Mouse (Mus musculus): ENCODE measurements around the gene Igsf10. TPM values are rescaled to one million over a fixed set of nuclear protein-coding genes. Genes with fewer than 3 reads are reported as not detected.

The Igsf10 gene
- polyA plus RNA-seq, 1 experiment from 2014 or later: 17.6 TPM

- ATAC-seq (ENCODE audit: low FRiP score, low read depth): no peak
- Histone ChIP-seq H3K9ac (no peak overlapping the region), H3K27me3 (no peaks in the 10 kb centered on the region), H3K4me2 (replicated peaks) (no peak overlapping the region), H3K4me3 (no peak overlapping the region), H3K27ac (no peak overlapping the region), H3K9me3 (no peaks in the 10 kb centered on the region), H3K36me3 (0 out of 2 replicates have a peak, but pooled peaks cover 4% of the 10 kb centered on the region), H3K4me1 (no peaks in the 10 kb centered on the region)
- WGBS: 16% methylated on average over 3 of the region's 3 CpGs
Measured at GRCm38 (mm10) chr3:59277502-59278253, 66.5 kb downstream of the Igsf10 start.

GRCm38 (mm10) chr3:59270811-59271210 is 73.4 kb downstream of the Igsf10 start:
- no peaks in the 10 kb centered on the region for H3K4me1 ChIP-seq
- H3K9me3 ChIP-seq: no peaks in the 10 kb centered on the region
- H3K4me3 ChIP-seq: no peak overlapping the region
- H3K36me3 ChIP-seq: no peaks in the 10 kb centered on the region
- 91% methylated on average over 6 of the region's 6 CpGs for whole genome bisulfite sequencing
- no peak overlapping the region for H3K27ac ChIP-seq
- no peak overlapping the region for H3K9ac ChIP-seq
- no peak overlapping the region for H3K4me2 ChIP-seq (replicated peaks)
- H3K27me3 ChIP-seq: no peaks in the 10 kb centered on the region
- ATAC-seq (ENCODE audit: low FRiP score, low read depth): no peak

Other genes with a start within 250 kb of the Igsf10 start
- 1.2 and 1.5 TPM in 2 replicates for gene Gpr171, start 242.6 kb downstream of the Igsf10 start, polyA plus RNA-seq (2015; fragmentation: Nextera tagmentation; extraction: Ambion mirVana)
- 1.6 and 3.1 TPM in 2 replicates for gene P2ry14, start 190.8 kb downstream of the Igsf10 start, polyA plus RNA-seq (2015; fragmentation: Nextera tagmentation; extraction: Ambion mirVana)
- gene Gpr87, start 149.3 kb downstream of the Igsf10 start, polyA plus RNA-seq (2015; fragmentation: Nextera tagmentation; extraction: Ambion mirVana): 1.6 and 2.0 TPM in 2 replicates
- gene P2ry13, start 133.5 kb downstream of the Igsf10 start, polyA plus RNA-seq (2015; fragmentation: Nextera tagmentation; extraction: Ambion mirVana): 0.86 and 0.97 TPM in 2 replicates
- gene P2ry12, start 81.5 kb downstream of the Igsf10 start, polyA plus RNA-seq (2015; fragmentation: Nextera tagmentation; extraction: Ambion mirVana): 1.8 and 1.9 TPM in 2 replicates

Data from limb, embryonic 13.5 days (tissue).